8 mouse cellular contexts compared by ENCODE assay signal in the genomic region with DNA sequence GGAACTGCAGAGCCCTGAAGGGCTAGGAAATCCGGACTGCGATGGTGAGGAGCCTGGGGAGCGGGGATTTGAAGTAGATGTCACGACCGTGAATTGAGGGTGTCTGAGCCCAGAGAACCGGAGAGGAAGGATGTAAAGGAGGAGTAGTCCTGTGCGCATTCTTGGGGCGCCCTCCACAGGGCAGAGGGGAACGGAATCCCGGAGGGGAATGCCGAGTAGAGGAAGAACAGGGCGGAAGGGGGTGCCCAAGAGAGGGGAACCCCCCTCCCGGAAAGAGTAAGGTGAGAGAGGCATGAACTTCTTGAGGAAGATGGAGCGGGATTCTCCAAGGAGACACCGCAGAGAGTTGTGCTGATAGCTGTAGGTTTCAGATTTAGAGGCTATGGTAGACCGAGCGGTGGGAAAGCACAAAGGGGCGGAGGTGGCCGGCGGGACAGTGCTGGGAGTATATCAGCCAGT. TPM values are rescaled to one million over a fixed set of nuclear protein-coding genes. Genes with fewer than 3 reads are reported as not detected.
DNase-seq lines count a peak whose midpoint lies in the region; ATAC-seq lines count a peak whose summit lies in the region.

No protein-coding gene starts in this region.

- H3K27ac ChIP-seq in limb, embryonic 10.5 days, result peak overlapping the region; percentile 80
- H3K27ac ChIP-seq in midbrain, embryonic 11.5 days (ENCODE audit: low read depth, low read length), result peak overlapping the region; percentile 45; the same call in 1 of the 2 replicates

- ATAC-seq in midbrain, embryonic 11.5 days (ENCODE audit: low FRiP score), result peak; percentile 80
- no peak for ATAC-seq in erythroid progenitor cell, adult 5-6 weeks (replicated peaks; ENCODE audit: low FRiP score, poor library complexity, severe bottlenecking)

- peak overlapping the region; percentile 83 for H3K4me2 ChIP-seq in midbrain, embryonic 11.5 days

- H3K9me3 ChIP-seq in limb, embryonic 10.5 days (replicated peaks), result no peaks in the 10 kb centered on the region
- no peaks in the 10 kb centered on the region for H3K9me3 ChIP-seq in midbrain, embryonic 11.5 days (ENCODE audit: control insufficient read depth, low read length)

- peaks cover 20% of the 10 kb centered on the region for H3K27me3 ChIP-seq in limb, embryonic 10.5 days (ENCODE audit: low read depth, poor library complexity, severe bottlenecking)
- no peaks in the 10 kb centered on the region for H3K27me3 ChIP-seq in midbrain, embryonic 11.5 days (ENCODE audit: control insufficient read depth, insufficient read depth, low read length)

- H3K36me3 ChIP-seq in limb, embryonic 10.5 days, result no peaks in the 10 kb centered on the region
- H3K36me3 ChIP-seq in midbrain, embryonic 11.5 days (ENCODE audit: control insufficient read depth, insufficient read depth, low read length), result no peaks in the 10 kb centered on the region

- under 1% methylated on average over 20 of the region's 20 CpGs for WGBS in limb, embryonic 10.5 days
- 0% methylated on average over 20 of the region's 20 CpGs for WGBS in midbrain, embryonic 11.5 days

- peaks cover 17% of the 10 kb centered on the region for H3K4me1 ChIP-seq in limb, embryonic 10.5 days
- H3K4me1 ChIP-seq in midbrain, embryonic 11.5 days (ENCODE audit: control insufficient read depth, insufficient read depth, low read length), result peaks cover 6% of the 10 kb centered on the region; the same call in 1 of the 2 replicates

- H3K4me3 ChIP-seq in limb, embryonic 10.5 days, result peak overlapping the region; percentile 73
- H3K4me3 ChIP-seq in midbrain, embryonic 11.5 days (ENCODE audit: low read depth, low read length), result peak overlapping the region; percentile 68

- H3K9ac ChIP-seq in midbrain, embryonic 11.5 days (ENCODE audit: low read length), result peak overlapping the region; percentile 74

- peak; percentile 89 for DNase-seq in adrenal gland, adult 2 months
- DNase-seq in embryo, embryonic 10.5 days (ENCODE audit: low spot score), result peak; percentile 72
- peak; percentile 59 to 71 for DNase-seq in heart, adult 18-20 months
- DNase-seq in kidney, adult 18-20 months, result peak; percentile 50
- peak; percentile 65 for DNase-seq in limb, embryonic 10.5 days (ENCODE audit: low spot score)
- DNase-seq in midbrain, embryonic 11.5 days (ENCODE audit: low spot score, missing footprints), result no peak
- DNase-seq in right cerebral cortex, postnatal 4 days, result peak; percentile 69

RNA-seq across cellular contexts. Expression of a gene that starts 0.6 kb away (rescaled TPM):
- 10 to 100 TPM; 39.7 to 51.8 TPM for total RNA-seq in adrenal gland, adult 2 months (2021)
- 133 and 147 TPM in 2 replicates for polyA plus RNA-seq in adrenal gland, adult 2 months (2012; rRNA removed)
- 1 to 10 TPM in 1 of 2 experiments, under 1 TPM in 1; 0.79 to 1.4 TPM for total RNA-seq in heart, adult 18-20 months (2021)
- 2.6 and 3.7 TPM in 2 replicates for polyA plus RNA-seq in limb, embryonic 10.5 days (2016; fragmentation: Nextera tagmentation; extraction: Ambion mirVana)
- 7.2 and 7.7 TPM in 2 replicates for polyA plus RNA-seq in midbrain, embryonic 11.5 days (2014; fragmentation: Nextera tagmentation; extraction: Ambion mirVana)
- 0.42 TPM in 1 of 2 replicates, not detected in the other for total RNA-seq in erythroid progenitor cell, adult 5-6 weeks (2015; ENCODE audit: low replicate concordance)
- total RNA-seq in erythroid progenitor cell, adult 5-6 weeks (2017; ENCODE audit: low replicate concordance), result not detected in 2 replicates

Comparison
In these comparisons a context has a peak if more than half of its experiments do, and no peak if none do; other contexts are left out.
1. RNA of a gene that starts 0.6 kb away (total RNA-seq): 39.7 to 51.8 TPM in adrenal gland, adult 2 months; 0.79 to 1.4 TPM in heart, adult 18-20 months and 0.42 TPM in erythroid progenitor cell, adult 5-6 weeks; every median in the first group is over 10 times any median in the second.